Comparison of ENCODE assay signal across 29 mouse cellular contexts in genomic region chr6:67196821-67197220, GRCm38 (mm10). TPM values are rescaled to one million over a fixed set of nuclear protein-coding genes. Genes with fewer than 3 reads are reported as not detected.
DNase-seq lines count a peak whose midpoint lies in the region; ATAC-seq and TF ChIP-seq lines count a peak whose summit lies in the region.
"Had no signal": no experiment of that assay in that cellular context is flagged by ENCODE, and none has a peak within 500 bp of the region (broad histone marks: within the 10 kb centered on the region; RNA-seq: fewer than 3 reads in every experiment).

No protein-coding gene starts in this region.

- 88% methylated on average over 6 of the region's 6 CpGs for WGBS in hindbrain, postnatal 0 days

- peak; percentile 39 to 74 for DNase-seq in adrenal gland, adult (ENCODE audit: inconsistent age in 2 of 2, low spot score in 1 of 2)
- no peak for DNase-seq in adrenal gland, postnatal 4 days (ENCODE audit: low spot score in 2 of 2)
- peak; percentile 13 to 19 for DNase-seq in layer of hippocampus, adult 2 months (ENCODE audit: low spot score in 2 of 2)
- no peak for DNase-seq in layer of hippocampus, adult 9-10 months (ENCODE audit: low spot score)
- DNase-seq in right cerebral cortex, adult 18-20 months = peak; percentile 37
- DNase-seq in right cerebral cortex, postnatal 14 days = no peak
- no peak for DNase-seq in hindbrain, postnatal 0 days (ENCODE audit: low spot score)
- no peak for DNase-seq in natural killer cell, adult 2 months (ENCODE audit: low spot score in 2 of 2)
- DNase-seq: cerebellum, adult 2 months; cerebellum, postnatal 14 days; gastrocnemius, postnatal 10 days; heart, postnatal 36 days; kidney, adult 8-10 months; kidney, postnatal 4 days; right cerebral cortex, postnatal 4 days; thymus, adult 18-20 months; thymus, postnatal 25 days had no signal

- H3K36me3 ChIP-seq in hindbrain, postnatal 0 days (ENCODE audit: insufficient read depth, low read length) = no peaks in the 10 kb centered on the region
- H3K36me3 ChIP-seq: G1E; heart, embryonic 10.5 days; hindbrain, embryonic 12.5 days; limb, embryonic 13.5 days; lung, embryonic 15.5 days; midbrain, embryonic 12.5 days had no signal

- no peak overlapping the region for H3K4me3 ChIP-seq in layer of hippocampus, adult 2 months
- H3K4me3 ChIP-seq in hindbrain, postnatal 0 days (ENCODE audit: low read length) = no peak overlapping the region
- H3K4me3 ChIP-seq: erythroblast, embryonic 14.5 days; heart, embryonic 10.5 days; hindbrain, embryonic 12.5 days; limb, embryonic 13.5 days; lung, embryonic 15.5 days; midbrain, embryonic 12.5 days had no signal

- H3K4me1 ChIP-seq in hindbrain, postnatal 0 days (ENCODE audit: insufficient read depth, low read length) = 0 out of 2 replicates have a peak, but pooled peaks cover 4% of the 10 kb centered on the region
- H3K4me1 ChIP-seq: hindbrain, embryonic 12.5 days; limb, embryonic 13.5 days; midbrain, embryonic 12.5 days had no signal

- no peak overlapping the region for H3K9ac ChIP-seq in hindbrain, postnatal 0 days (replicated peaks; ENCODE audit: low read length)
- H3K9ac ChIP-seq: hindbrain, embryonic 12.5 days; limb, embryonic 13.5 days; lung, embryonic 15.5 days; midbrain, embryonic 12.5 days had no signal

- no peak overlapping the region for H3K4me2 ChIP-seq in hindbrain, postnatal 0 days (ENCODE audit: low read depth, low read length)
- H3K4me2 ChIP-seq: hindbrain, embryonic 12.5 days; limb, embryonic 13.5 days; liver, embryonic 11.5 days; lung, embryonic 15.5 days; midbrain, embryonic 12.5 days had no signal

- H3K27me3 ChIP-seq in hindbrain, postnatal 0 days (ENCODE audit: insufficient read depth, low read length) = no peaks in the 10 kb centered on the region
- H3K27me3 ChIP-seq: hindbrain, embryonic 12.5 days; limb, embryonic 13.5 days; lung, embryonic 15.5 days; midbrain, embryonic 12.5 days had no signal

- H3K9me3 ChIP-seq in hindbrain, postnatal 0 days (ENCODE audit: low read length) = no peaks in the 10 kb centered on the region
- H3K9me3 ChIP-seq: G1E; heart, embryonic 10.5 days; hindbrain, embryonic 12.5 days; limb, embryonic 13.5 days; lung, embryonic 15.5 days; midbrain, embryonic 12.5 days had no signal

- no peak for TF ChIP-seq CTCF in layer of hippocampus, adult 2 months (conservative IDR thresholded peaks at IDR 0.05)
- TF ChIP-seq CTCF in hindbrain, postnatal 0 days (IDR thresholded peaks at IDR 0.05; ENCODE audit: low read depth) = no peak

- H3K27ac ChIP-seq in layer of hippocampus, adult 2 months = no peak overlapping the region
- no peak overlapping the region for H3K27ac ChIP-seq in hindbrain, postnatal 0 days
- H3K27ac ChIP-seq: heart, embryonic 10.5 days; hindbrain, embryonic 12.5 days; kidney, postnatal 0 days; limb, embryonic 13.5 days; lung, embryonic 15.5 days; midbrain, embryonic 12.5 days; stomach, postnatal 0 days had no signal

- ATAC-seq in hindbrain, postnatal 0 days = no peak
- ATAC-seq: forebrain, embryonic 16.5 days; intestine, embryonic 16.5 days had no signal

RNA-seq across cellular contexts. Expression of gene Serbp1, which starts 41.2 kb away (rescaled TPM):
- total RNA-seq in adrenal gland, postnatal 4 days (2021) = 100 to 1,000 TPM; 354 to 387 TPM
- total RNA-seq in layer of hippocampus, adult 2 months (2021) = 100 to 1,000 TPM; 214 to 221 TPM
- 134 and 177 TPM in 2 replicates for total RNA-seq in hindbrain, postnatal 0 days (2014; rRNA removed)
- 283 and 302 TPM in 2 replicates for polyA plus RNA-seq in hindbrain, postnatal 0 days (2015; fragmentation: Nextera tagmentation; extraction: Ambion mirVana)

Comparison
In these comparisons a context has a peak if more than half of its experiments do, and no peak if none do; other contexts are left out.
1. DNase-seq: peak in adrenal gland, adult (2 of 2), layer of hippocampus, adult 2 months (2 of 2) and right cerebral cortex, adult 18-20 months (single experiment); none in adrenal gland, postnatal 4 days (0 of 2), layer of hippocampus, adult 9-10 months (single experiment), right cerebral cortex, postnatal 14 days (single experiment), hindbrain, postnatal 0 days (single experiment) and natural killer cell, adult 2 months (0 of 2).